Mouse (Mus musculus) MN1 (cell line): ENCODE measurements at regions not wholly inside any gene's neighbourhood (a gene's known extent, or its start where the extent isn't known, plus 50 kb on each side); places are given as distances from the start of the nearest gene placed in this dataset.
A peak's percentile ranks its signal among the peaks of the same experiment; 100 is the strongest.

ENCODE experiments used
- DNase-seq: peaks from one replicate; pipeline ENCODE4 v3.0.0-alpha.2; 2016; ENCODE audit warnings: low spot score

DNA sequence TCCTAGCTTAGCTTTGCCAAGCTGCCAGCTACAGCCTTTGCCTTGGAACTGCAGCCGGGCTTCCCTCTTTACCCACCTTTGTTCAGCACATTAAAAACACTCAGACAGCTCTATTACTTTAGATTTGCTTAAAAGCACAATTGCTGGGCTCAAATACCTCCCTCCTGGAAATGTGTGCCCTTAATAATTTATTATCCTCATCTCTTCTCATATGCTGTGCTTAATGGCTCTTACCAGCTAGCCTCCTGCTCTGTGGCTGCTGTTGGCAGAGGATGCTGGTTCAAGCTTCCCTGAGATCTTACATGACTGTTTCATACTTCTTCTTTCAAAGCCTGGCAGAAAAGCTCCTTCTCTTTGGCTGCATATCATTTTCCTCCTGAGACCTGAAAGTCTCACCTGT lies 378.1 kb upstream of the Cdh19 start:
- DNase-seq = no peak

DNA sequence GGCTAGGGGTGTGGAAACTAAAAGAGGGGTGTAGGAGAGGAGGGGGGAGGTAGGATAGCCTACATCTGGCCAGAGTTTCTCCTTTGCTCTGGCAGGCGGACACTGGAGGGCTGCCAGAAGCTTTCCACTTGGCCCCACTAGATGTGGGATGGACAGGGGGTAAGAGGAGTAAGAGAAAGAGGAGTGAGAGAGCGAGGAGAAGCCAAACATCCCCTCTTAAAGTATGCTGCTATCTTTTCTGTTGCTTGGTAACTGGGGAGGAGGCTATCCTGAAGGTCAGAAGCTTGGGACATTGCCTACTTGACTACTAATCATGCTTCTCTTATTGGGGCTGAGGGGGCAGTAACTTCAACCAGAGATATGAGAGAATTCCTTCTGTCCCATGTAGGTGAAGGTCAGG lies 360.5 kb upstream of the Cdh19 start:
- no peak for DNase-seq

DNA sequence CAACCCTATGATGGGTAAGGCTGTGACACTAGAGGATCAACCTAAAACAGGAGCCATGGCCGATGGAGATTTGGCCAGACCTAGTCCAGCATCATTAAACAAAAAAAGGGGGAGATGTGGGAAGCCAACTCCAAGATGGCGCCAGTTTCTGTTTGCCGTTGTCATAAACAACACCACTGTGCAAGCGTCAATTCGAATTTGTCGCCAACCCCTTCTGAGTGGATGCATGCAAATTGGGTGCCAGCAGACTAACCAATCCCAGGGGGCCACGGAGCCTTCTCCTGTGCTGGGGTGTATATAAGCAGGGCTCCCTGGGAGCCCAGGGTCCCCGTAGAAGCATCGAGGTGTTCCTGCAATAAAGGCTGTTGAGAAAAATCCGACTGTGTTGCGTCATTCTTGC lies 324.9 kb upstream of the Cdh19 start:
- DNase-seq = no peak

DNA sequence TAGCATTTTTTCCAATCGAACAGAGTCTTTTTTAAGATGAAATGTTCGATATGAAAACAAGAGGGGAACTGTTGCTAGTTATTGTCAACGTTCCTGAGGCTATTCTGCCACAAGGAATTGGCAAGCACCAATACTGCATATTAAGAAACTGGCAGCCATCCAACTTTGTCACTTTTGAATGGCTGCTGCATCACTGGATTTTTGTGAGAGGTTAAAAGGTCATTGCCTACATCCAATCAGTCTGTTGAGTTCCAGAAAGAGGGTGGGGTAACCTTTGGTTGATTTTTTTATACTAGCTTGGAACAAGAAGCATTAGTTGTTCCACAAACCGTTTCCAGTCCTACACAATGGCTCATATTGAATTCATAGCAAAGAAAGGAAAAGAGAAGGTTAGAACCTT lies 309.0 kb upstream of the Cdh19 start:
- no peak for DNase-seq

DNA sequence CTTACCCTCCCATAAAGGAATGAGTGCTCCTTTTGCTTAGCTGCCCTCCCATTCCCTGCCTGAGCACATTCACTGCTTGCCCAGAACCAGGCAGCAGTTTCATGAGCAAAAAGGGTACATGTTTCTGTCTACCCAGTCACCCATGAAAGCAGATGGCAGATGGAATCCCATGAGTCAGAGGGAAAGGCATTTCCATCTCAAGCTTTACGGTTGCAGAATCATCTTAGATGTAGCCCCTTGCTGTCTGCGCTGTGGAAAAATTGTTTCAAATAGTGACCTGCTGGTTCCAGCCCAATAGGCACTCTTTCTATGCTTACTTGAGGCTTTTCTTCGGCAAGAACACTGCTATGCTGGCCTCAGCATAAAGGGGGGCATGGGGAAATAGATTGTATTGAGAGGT lies 308.5 kb upstream of the Cdh19 start:
- no peak for DNase-seq

DNA sequence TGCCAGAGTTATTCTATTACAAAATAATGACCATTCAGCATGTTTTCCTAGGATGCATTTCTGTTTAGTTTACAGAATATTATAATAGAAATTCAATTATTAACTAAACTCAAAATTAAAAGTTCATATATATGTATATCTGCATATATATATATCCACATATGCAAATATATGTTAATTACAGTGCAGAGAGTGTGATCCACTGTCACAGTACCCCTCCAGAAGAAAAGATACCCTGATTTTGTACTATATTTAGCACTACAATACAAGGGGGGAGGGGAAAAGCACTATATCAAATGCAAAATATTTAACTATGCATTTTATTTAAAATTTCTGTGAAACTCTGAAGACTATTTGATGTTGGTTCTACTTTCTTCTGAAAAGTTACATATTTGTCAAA lies 265.4 kb upstream of the Cdh19 start:
- no peak for DNase-seq

DNA sequence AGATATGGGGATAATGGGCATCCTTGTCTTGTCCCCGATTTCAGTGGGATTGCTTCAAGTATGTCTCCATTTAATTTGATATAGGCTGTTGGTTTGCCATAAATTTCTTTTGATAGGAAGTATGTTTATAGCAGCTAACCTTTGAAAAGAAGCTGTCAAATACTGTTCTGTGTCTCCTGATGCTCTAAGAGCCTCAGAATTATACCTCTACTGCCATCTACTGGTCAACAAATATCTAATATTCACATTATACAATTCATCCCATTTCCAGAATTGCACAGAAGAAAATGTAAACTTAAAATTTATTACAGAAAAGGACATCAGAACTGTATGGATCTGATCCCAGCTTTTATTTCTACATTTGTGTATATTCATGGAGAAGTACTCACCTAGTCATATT lies 265.0 kb upstream of the Cdh19 start:
- peak; percentile 19 for DNase-seq
